Mouse (Mus musculus) heart, postnatal 4 days (tissue): ENCODE measurements at regions not wholly inside any gene's neighbourhood (a gene's known extent, or its start where the extent isn't known, plus 50 kb on each side); places are given as distances from the start of the nearest gene placed in this dataset.
A peak's percentile ranks its signal among the peaks of the same experiment; 100 is the strongest.
"Not testable (repeated sequence)": the region's sequence is repeated elsewhere in the genome, so short reads cannot be mapped to it uniquely, and the experiment has no call there.

ENCODE experiments used
- DNase-seq: peaks from one replicate; pipeline ENCODE4 v3.0.0; 2021

DNA sequence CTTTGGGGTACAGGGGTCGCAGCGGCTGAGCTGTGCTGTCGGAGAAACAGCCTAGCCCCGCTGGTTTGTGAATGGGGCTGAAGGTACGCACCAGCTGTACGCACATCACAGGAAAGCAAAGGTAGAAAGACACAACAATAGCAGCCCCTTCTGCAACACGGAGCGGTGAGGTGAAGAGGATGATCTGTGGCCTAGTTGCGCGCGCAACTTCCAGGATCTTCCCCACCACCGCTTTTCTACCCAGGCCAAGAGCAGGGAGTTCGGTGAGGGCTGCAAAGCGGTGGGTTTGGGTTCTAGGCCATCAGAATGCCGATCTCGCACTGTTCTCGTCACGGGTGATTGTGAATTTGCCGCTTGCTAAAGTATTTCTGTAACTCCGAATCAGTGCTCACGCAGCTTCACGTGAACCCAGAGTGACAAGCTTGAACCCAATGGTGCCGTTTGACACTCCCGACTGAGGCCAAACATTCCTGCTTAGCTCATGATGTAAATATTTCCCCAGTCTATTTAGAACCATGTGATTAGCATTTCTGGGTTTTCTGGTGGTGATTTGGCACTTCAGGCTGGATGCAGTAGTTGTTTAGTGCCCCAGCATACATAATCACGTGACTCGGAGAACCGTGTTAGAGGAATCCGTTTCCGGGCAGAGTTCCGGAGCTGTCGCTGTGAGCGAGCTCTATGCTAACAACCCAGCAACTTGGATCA is 54.7 kb downstream of the Cryaa start:
- no peak for DNase-seq

DNA sequence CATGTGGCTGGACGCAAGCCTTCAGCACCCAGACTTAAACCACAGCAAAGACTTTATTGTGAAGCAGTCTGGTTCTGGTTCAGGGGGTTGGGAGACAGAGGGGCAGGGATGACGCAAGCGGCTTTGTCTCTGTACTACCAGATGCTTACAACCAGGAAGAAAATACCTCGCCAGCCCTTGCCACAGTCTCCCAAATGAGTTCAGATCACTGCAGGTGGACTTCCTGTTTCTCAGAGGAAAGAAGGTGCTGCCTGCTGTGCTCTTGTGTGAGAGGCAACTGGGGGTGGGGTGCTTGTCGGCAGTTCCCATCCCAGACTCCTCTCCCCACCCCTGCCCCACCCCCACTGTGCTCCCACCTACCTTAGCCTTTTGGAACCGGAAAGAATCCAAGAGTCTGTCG is 56.9 kb downstream of the Cryaa start:
- DNase-seq: no peak

DNA sequence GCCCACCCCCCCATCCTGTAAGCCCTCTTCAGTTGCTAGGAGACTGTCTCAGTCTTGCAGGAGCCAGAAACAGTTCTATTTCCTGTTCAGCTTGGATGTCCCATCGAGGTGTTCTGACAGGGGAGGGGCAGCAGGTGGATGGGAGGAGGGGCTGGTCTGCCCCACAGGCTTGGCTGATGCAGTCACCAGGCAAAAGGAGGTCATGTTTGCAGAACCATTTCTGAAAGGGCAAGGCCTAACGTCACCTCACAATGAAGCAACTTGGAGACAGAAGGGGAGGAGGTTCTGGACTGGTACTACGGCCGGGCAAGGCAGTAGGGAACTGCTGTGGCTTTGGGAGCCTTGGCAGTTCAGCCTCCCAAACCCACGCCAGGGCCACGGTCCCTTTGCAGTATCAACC is 59.1 kb downstream of the Cryaa start:
- DNase-seq: no peak

GRCm38 (mm10) chr17:31738249-31738648 is 60.6 kb downstream of the Cryaa start:
- DNase-seq: no peak

DNA sequence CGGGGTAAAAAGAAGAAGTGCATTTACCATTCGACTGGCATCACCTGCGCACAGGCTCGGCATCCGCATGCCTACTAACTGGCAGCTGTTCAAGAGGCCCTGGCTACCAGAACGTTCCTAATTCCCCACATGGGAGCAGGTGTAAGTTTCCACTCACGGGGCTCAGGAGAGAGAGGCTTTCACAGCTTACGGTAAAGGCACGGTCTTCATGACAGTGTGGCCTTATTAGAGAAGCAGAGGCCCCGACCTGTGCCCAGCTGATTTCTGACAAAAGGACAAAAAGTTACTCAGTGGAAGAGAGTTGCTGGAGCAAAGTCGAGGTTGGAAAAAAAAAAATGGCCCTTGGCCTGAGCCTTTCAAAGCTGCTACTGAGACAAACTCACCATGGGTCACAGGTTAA is 62.0 kb downstream of the Cryaa start:
- DNase-seq: no peak

- DNase-seq: no peak
Measured at GRCm38 (mm10) chr17:31740059-31740458, 62.5 kb downstream of the Cryaa start.

DNA sequence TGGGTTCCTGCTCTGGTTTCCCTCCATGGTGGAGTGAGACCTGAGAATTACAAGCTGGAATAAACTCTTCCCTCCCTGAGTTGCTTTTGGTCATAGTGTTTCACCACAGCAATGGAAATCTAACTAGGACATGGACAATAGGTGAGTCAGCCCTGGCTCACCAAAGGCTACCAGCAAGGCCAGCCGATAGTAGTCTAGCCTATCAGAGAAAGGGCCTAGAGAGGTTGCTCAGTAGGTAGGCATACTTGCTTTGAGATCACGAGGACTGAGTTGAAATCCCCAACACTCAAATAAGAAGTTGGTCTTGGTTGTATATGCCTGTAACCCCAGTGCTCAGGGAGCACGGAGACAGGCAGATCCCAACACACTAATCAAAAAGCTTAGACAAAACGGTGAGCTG is 66.0 kb downstream of the Cryaa start:
- DNase-seq: no peak

- DNase-seq: peak; percentile 79
Measured at GRCm38 (mm10) chr17:31746198-31747111, 68.8 kb downstream of the Cryaa start.

- DNase-seq: no peak
Measured at GRCm38 (mm10) chr17:31747563-31747962, 70.0 kb downstream of the Cryaa start.

DNA sequence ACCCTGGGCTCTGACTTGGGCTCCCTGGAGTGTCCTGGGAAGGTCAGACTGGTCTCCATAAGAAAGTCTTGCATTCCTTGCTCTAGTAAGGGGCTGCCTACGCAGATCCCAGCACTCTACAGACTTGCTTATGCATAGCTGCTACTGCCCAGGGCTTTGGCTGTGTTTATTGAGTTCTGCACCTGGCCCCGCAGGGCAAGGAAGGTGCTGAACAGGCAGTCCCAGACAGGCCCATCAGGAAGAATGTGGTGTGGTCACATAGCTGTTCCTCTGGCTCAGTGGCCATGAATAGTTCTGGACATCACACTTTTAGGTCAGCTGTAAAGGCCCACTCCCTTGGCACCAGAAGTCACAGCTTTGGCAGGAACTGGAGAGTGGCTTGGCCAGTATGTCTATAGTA is 70.6 kb downstream of the Cryaa start:
- no peak for DNase-seq

DNA sequence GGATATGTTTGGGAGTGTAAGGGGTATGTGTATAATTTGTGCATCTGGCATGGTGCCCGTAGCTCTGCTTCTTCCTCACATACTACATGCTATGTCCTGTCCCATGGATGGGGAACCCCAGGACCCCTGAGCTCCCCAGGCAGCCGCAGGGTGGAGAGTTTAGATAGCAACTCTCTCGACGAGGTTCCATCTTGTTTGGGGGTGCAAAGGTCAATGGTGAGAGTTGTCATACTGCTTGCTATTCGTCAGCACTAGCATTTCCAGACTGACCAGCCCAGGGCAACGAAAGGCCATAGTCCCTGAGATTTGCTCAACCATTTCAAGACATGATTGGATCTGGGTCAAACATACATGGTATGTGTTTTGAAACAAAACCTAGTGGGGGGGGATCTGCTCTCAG is 71.4 kb downstream of the Cryaa start:
- no peak for DNase-seq

- no peak for DNase-seq
Measured at GRCm38 (mm10) chr17:31751262-31751661, 73.7 kb downstream of the Cryaa start.

GRCm38 (mm10) chr17:31753113-31753858 is 75.7 kb downstream of the Cryaa start:
- no peak for DNase-seq

- DNase-seq: no peak
Measured at GRCm38 (mm10) chr17:31753859-31754229, 76.2 kb downstream of the Cryaa start.

- no peak for DNase-seq
Measured at GRCm38 (mm10) chr17:31760465-31760864, 82.9 kb downstream of the Cryaa start.

DNA sequence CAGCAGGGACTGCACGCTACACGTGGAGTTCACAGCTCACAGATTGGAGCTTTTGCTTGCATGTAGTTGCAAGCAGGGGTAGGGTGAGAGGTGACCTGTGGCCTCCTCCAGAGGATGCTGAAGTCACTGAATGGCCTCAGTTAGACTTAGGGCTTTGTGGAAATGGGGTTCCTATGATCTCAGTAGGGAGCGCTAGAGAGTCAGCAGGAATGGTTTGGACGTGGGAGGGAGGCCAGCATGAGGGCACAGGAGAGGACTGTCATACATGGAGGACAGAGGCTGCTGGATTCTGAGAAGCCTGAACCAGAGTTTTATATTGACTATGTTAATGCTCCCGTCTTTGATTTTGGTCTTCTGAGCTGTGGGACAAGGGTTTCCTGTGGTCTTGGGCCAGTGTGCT is 85.5 kb downstream of the Cryaa start:
- no peak for DNase-seq

- peak; percentile 89 for DNase-seq
Measured at GRCm38 (mm10) chr17:31766779-31767697, 88.6 kb downstream of the Sik1 start.

DNA sequence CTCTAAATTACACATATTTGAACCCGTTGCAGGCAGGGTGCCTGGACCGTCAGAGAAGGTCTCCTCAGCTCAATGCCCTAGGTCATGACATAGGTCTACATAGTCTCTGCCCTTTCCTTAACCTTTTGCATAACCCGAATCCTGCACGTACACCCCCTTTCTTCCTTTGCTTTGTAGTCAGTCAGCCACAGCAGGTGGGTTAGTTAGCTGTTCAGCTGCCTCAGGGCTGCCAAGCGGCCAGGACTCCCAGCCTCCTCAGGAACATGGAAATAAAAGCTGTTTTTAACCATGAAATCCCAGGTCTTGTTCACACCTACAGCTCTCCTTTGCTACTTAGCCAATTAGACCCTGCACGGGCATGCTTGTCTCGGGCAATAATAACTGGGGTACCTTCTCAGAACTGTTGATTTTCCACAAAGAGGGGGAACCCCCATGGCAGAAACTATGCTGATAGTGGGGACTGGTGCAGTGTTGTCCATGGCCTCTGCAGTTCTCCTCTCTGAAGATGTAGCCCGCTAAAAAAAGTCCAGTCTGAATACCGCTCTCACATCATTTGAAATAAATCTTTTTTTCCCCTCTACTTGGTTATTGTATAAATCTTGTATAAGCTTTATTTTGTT is 83.3 kb downstream of the Sik1 start:
- DNase-seq: no peak

DNA sequence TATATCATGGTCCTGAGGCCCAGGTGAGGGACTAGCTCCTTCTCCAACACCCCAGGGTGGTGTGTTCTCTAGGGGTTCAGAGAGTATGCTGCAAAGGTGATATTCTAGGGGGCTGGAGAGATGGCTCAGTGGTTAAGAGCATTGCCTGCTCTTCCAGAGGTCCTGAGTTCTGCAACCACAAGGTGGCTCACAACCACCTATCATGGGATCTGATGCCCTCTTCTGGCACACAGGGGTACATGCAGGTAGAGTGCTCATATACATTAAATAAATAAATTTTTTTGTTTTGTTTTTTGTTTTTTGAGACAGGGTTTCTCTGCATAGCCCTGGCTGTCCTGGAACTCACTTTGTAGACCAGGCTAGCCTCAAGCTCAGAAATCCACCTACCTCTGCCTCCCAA is 81.7 kb downstream of the Sik1 start:
- DNase-seq: not testable (repeated sequence)

DNA sequence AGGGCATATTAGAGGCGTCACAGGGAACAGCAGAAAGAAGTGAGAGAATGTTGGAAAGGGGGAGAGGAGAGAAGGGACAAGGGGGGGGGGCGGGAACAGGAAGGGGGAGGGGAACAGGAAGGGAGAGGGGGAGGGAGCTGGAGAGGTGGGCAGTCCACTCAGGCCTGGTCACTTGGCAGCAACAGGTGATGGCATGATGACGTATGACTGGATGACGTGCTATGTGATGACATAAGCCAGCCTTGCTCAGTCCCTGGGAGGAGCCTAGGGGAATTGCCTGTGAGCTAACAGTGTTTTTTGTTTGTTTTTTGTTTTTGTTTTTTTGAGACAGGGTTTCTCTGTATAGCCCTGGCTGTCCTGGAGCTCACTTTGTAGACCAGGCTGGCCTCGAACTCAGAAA is 80.6 kb downstream of the Sik1 start:
- no peak for DNase-seq

- DNase-seq: no peak
Measured at GRCm38 (mm10) chr17:31775966-31776365, 79.6 kb downstream of the Sik1 start.
